Mouse (Mus musculus) midbrain, embryonic 10.5 days (tissue): ENCODE measurements around the gene Frem2. TPM values are rescaled to one million over a fixed set of nuclear protein-coding genes. Genes with fewer than 3 reads are reported as not detected.

ENCODE experiments used
- DNase-seq: peaks from one replicate; pipeline ENCODE4 v3.0.0-alpha.2; 2017; ENCODE audit warnings: low spot score
- H3K27ac ChIP-seq: fragments of 300-500 bp; sonication (generic); replicated peaks from 2 replicates; pipeline ENCODE4 v1.5.1; 2016; ENCODE audit warnings: mild to moderate bottlenecking
- H3K27me3 ChIP-seq: fragments of 300-500 bp; sonication (generic); 2 replicates; pipeline ENCODE4 v1.6.1; 2016; ENCODE audit warnings: low read depth, mild to moderate bottlenecking; ENCODE audit not compliant: poor library complexity, severe bottlenecking
- H3K36me3 ChIP-seq: fragments of 300-500 bp; sonication (generic); 2 replicates; pipeline ENCODE4 v1.6.1; 2016; ENCODE audit warnings: mild to moderate bottlenecking, moderate library complexity
- H3K4me1 ChIP-seq: fragments of 300-500 bp; sonication (generic); 2 replicates; pipeline ENCODE4 v1.6.1; 2016
- H3K4me3 ChIP-seq: fragments of 300-500 bp; sonication (generic); 2 replicates; pipeline ENCODE4 v1.5.1; 2016; ENCODE audit warnings: mild to moderate bottlenecking, moderate library complexity
- H3K9me3 ChIP-seq: fragments of 300-500 bp; sonication (generic); replicated peaks from 2 replicates; pipeline ENCODE4 v1.6.1; 2016; ENCODE audit warnings: mild to moderate bottlenecking
- WGBS: fragments of 180-500 bp; shearing (Covaris S2); methylation state at CpG from one replicate; pipeline ENCODE4 v1.1.7; 2016; 5-methylcytosine and 5-hydroxymethylcytosine counted together
- polyA plus RNA-seq: library from polyadenylated mRNA; unstranded; fragments of >200 nt; fragmentation: Nextera tagmentation; extraction: Ambion mirVana; gene quantifications from 2 replicates; pipeline ENCODE4 v1.2.1, GENCODE M21; 2016

Frem2 gene
- polyA plus RNA-seq, 1 experiment from 2014 or later = 4.4 TPM

GRCm38 (mm10) chr3:53655343-53655742 is 1.8 kb downstream of the Frem2 start:
- peaks cover 43% of the 10 kb centered on the region for H3K36me3 ChIP-seq
- peak overlapping the region; percentile 77 for H3K4me3 ChIP-seq
- peaks cover 27% of the 10 kb centered on the region for H3K27me3 ChIP-seq
- no peak overlapping the region for H3K27ac ChIP-seq
- DNase-seq = no peak
- WGBS = 92% methylated on average over 13 of the region's 13 CpGs
- H3K9me3 ChIP-seq = peaks cover 42% of the 10 kb centered on the region
- peaks cover 42% of the 10 kb centered on the region for H3K4me1 ChIP-seq

GRCm38 (mm10) chr3:53650003-53650748 is 7.0 kb downstream of the Frem2 start:
- Histone ChIP-seq H3K27me3 (peaks cover 10% of the 10 kb centered on the region), H3K27ac (peak overlapping the region; percentile 81), H3K4me1 (peaks cover 30% of the 10 kb centered on the region), H3K9me3 (peaks cover 36% of the 10 kb centered on the region), H3K4me3 (peak overlapping the region; percentile 23), H3K36me3 (peaks cover 43% of the 10 kb centered on the region)
- 1% methylated on average over 8 of the region's 8 CpGs for WGBS
- peak; percentile 64 for DNase-seq

GRCm38 (mm10) chr3:53649425-53649824 is 7.7 kb downstream of the Frem2 start:
- Histone ChIP-seq H3K36me3 (peaks cover 35% of the 10 kb centered on the region), H3K4me1 (peaks cover 37% of the 10 kb centered on the region), H3K9me3 (peaks cover 28% of the 10 kb centered on the region), H3K27ac (no peak overlapping the region), H3K27me3 (0 out of 2 replicates have a peak, but pooled peaks cover 7% of the 10 kb centered on the region), H3K4me3 (no peak overlapping the region)
- WGBS = 43% methylated on average over 4 of the region's 4 CpGs
- DNase-seq = no peak

GRCm38 (mm10) chr3:53648902-53649301 is 8.3 kb downstream of the Frem2 start:
- 0 out of 2 replicates have a peak, but pooled peaks cover 7% of the 10 kb centered on the region for H3K27me3 ChIP-seq
- peaks cover 38% of the 10 kb centered on the region for H3K4me1 ChIP-seq
- 79% methylated on average over 4 of the region's 4 CpGs for WGBS
- DNase-seq = no peak
- no peak overlapping the region for H3K4me3 ChIP-seq
- peaks cover 30% of the 10 kb centered on the region for H3K36me3 ChIP-seq
- H3K27ac ChIP-seq = no peak overlapping the region
- H3K9me3 ChIP-seq = peaks cover 23% of the 10 kb centered on the region

GRCm38 (mm10) chr3:53635948-53636347 is 21.2 kb downstream of the Frem2 start:
- H3K36me3 ChIP-seq = no peaks in the 10 kb centered on the region
- no peak for DNase-seq
- no peak overlapping the region for H3K27ac ChIP-seq
- H3K4me3 ChIP-seq = no peak overlapping the region
- no peaks in the 10 kb centered on the region for H3K9me3 ChIP-seq
- 92% methylated on average over 3 of the region's 3 CpGs for WGBS
- H3K27me3 ChIP-seq = no peaks in the 10 kb centered on the region
- peaks cover 5% of the 10 kb centered on the region for H3K4me1 ChIP-seq

GRCm38 (mm10) chr3:53631126-53631525 is 26.0 kb downstream of the Frem2 start:
- H3K4me3 ChIP-seq = no peak overlapping the region
- H3K27me3 ChIP-seq = no peaks in the 10 kb centered on the region
- no peaks in the 10 kb centered on the region for H3K9me3 ChIP-seq
- H3K36me3 ChIP-seq = no peaks in the 10 kb centered on the region
- DNase-seq = no peak
- H3K27ac ChIP-seq = 0 out of 2 replicates have a peak overlapping the region, but pooled peaks have one; percentile 24
- WGBS = 57% methylated on average over 14 of the region's 14 CpGs
- peaks cover 12% of the 10 kb centered on the region for H3K4me1 ChIP-seq

- Histone ChIP-seq H3K36me3 (no peaks in the 10 kb centered on the region), H3K4me3 (no peak overlapping the region), H3K9me3 (no peaks in the 10 kb centered on the region), H3K4me1 (peaks cover 12% of the 10 kb centered on the region), H3K27me3 (no peaks in the 10 kb centered on the region), H3K27ac (0 out of 2 replicates have a peak overlapping the region, but pooled peaks have one; percentile 4)
- no peak for DNase-seq
- 78% methylated on average over 4 of the region's 4 CpGs for WGBS
These were observed 26.5 kb downstream of the Frem2 start for GRCm38 (mm10) chr3:53630630-53631029.

GRCm38 (mm10) chr3:53629966-53630365 is 27.2 kb downstream of the Frem2 start:
- no peak overlapping the region for H3K4me3 ChIP-seq
- peaks cover 12% of the 10 kb centered on the region for H3K4me1 ChIP-seq
- H3K27ac ChIP-seq = no peak overlapping the region
- no peaks in the 10 kb centered on the region for H3K9me3 ChIP-seq
- no peaks in the 10 kb centered on the region for H3K27me3 ChIP-seq
- WGBS = 95% methylated on average over 5 of the region's 5 CpGs
- no peak for DNase-seq
- H3K36me3 ChIP-seq = no peaks in the 10 kb centered on the region

GRCm38 (mm10) chr3:53623222-53623621 is 33.9 kb downstream of the Frem2 start:
- Histone ChIP-seq H3K27me3 (no peaks in the 10 kb centered on the region), H3K9me3 (no peaks in the 10 kb centered on the region), H3K27ac (no peak overlapping the region), H3K36me3 (no peaks in the 10 kb centered on the region), H3K4me1 (0 out of 2 replicates have a peak, but pooled peaks cover 10% of the 10 kb centered on the region), H3K4me3 (no peak overlapping the region)
- WGBS = 88% methylated on average over 8 of the region's 8 CpGs
- DNase-seq = no peak

- H3K36me3 ChIP-seq = no peaks in the 10 kb centered on the region
- H3K4me3 ChIP-seq = no peak overlapping the region
- no peaks in the 10 kb centered on the region for H3K9me3 ChIP-seq
- 82% methylated on average over 3 of the region's 3 CpGs for WGBS
- no peak overlapping the region for H3K27ac ChIP-seq
- H3K27me3 ChIP-seq = no peaks in the 10 kb centered on the region
- 0 out of 2 replicates have a peak, but pooled peaks cover 6% of the 10 kb centered on the region for H3K4me1 ChIP-seq
- DNase-seq = no peak
These were observed 36.2 kb downstream of the Frem2 start for GRCm38 (mm10) chr3:53620978-53621377.

GRCm38 (mm10) chr3:53620355-53620754 is 36.8 kb downstream of the Frem2 start:
- no peaks in the 10 kb centered on the region for H3K9me3 ChIP-seq
- no peak overlapping the region for H3K4me3 ChIP-seq
- DNase-seq = no peak
- 0 out of 2 replicates have a peak, but pooled peaks cover 6% of the 10 kb centered on the region for H3K4me1 ChIP-seq
- H3K36me3 ChIP-seq = no peaks in the 10 kb centered on the region
- 84% methylated on average over 8 of the region's 8 CpGs for WGBS
- H3K27me3 ChIP-seq = no peaks in the 10 kb centered on the region
- no peak overlapping the region for H3K27ac ChIP-seq

GRCm38 (mm10) chr3:53611106-53611505 is 46.0 kb downstream of the Frem2 start:
- H3K9me3 ChIP-seq = no peaks in the 10 kb centered on the region
- H3K4me3 ChIP-seq = no peak overlapping the region
- no peak for DNase-seq
- 87% methylated on average over 3 of the region's 3 CpGs for WGBS
- no peak overlapping the region for H3K27ac ChIP-seq
- H3K4me1 ChIP-seq = 0 out of 2 replicates have a peak, but pooled peaks cover 4% of the 10 kb centered on the region
- no peaks in the 10 kb centered on the region for H3K27me3 ChIP-seq
- no peaks in the 10 kb centered on the region for H3K36me3 ChIP-seq

- 81% methylated on average over 4 of the region's 4 CpGs for WGBS
- Histone ChIP-seq H3K27ac (no peak overlapping the region), H3K27me3 (no peaks in the 10 kb centered on the region), H3K36me3 (peaks cover 8% of the 10 kb centered on the region; the same call in 1 of the 2 replicates), H3K9me3 (peaks cover 8% of the 10 kb centered on the region; the same call in 1 of the 2 replicates), H3K4me3 (no peak overlapping the region), H3K4me1 (0 out of 2 replicates have a peak, but pooled peaks cover 4% of the 10 kb centered on the region)
- DNase-seq = no peak
These were observed 47.3 kb downstream of the Frem2 start for GRCm38 (mm10) chr3:53609851-53610250.
